Mouse (Mus musculus) cerebellum, adult 2 months (tissue): ENCODE results near the gene Tmem248. TPM values are rescaled to one million over a fixed set of nuclear protein-coding genes. Genes with fewer than 3 reads are reported as not detected.
A peak's percentile ranks its signal among the peaks of the same experiment; 100 is the strongest.

Experiments used
- DNase-seq, 2 experiments: peaks; one replicate each; pipeline ENCODE4 v3.0.0; 2021
- H3K27ac ChIP-seq: fragments of 200-500 bp; 2 replicates; pipeline ENCODE4 v1.5.1; 2012; ENCODE audit warnings: low read length, control low read depth, inconsistent platforms; ENCODE audit not compliant: insufficient read depth
- H3K27me3 ChIP-seq: fragments of 200-500 bp; 2 replicates; pipeline ENCODE4 v1.6.1; 2012; ENCODE audit warnings: inconsistent platforms, mild to moderate bottlenecking, low read length, moderate library complexity; ENCODE audit not compliant: control insufficient read depth, insufficient read depth
- H3K4me1 ChIP-seq: fragments of 200-500 bp; 2 replicates; pipeline ENCODE4 v1.6.1; 2011; ENCODE audit warnings: low read length; ENCODE audit not compliant: control insufficient read depth, insufficient read depth
- H3K4me3 ChIP-seq: fragments of 200-500 bp; replicated peaks from 2 replicates; pipeline ENCODE3; 2011; ENCODE audit warnings: mild to moderate bottlenecking, low read depth, low read length, control low read depth; ENCODE audit not compliant: insufficient read depth
- CTCF ChIP-seq: fragments of 200-500 bp; IDR thresholded peaks from 2 replicates; pipeline ENCODE4 v1.5.1; 2011; ENCODE audit warnings: low read depth, mild to moderate bottlenecking, control low read depth, low read length, moderate library complexity, borderline replicate concordance; ENCODE audit not compliant: insufficient read depth
- POLR2A ChIP-seq: fragments of 200-500 bp; IDR thresholded peaks from 2 replicates; pipeline ENCODE4 v1.6.1; 2011; ENCODE audit warnings: low read length, control low read depth, borderline replicate concordance; ENCODE audit not compliant: insufficient read depth
- WGBS: fragments of 180-500 bp; shearing (Covaris S2); methylation state at CpG from one replicate; pipeline ENCODE4 v1.1.7; 2018; 5-methylcytosine and 5-hydroxymethylcytosine counted together
- polyA plus RNA-seq: library from polyadenylated mRNA; depleted of rRNA; stranded (reverse); fragments of >200 nt; gene quantifications from 2 replicates; pipeline ENCODE4 v1.2.3, GENCODE M21; 2012

Tmem248 gene
- polyA plus RNA-seq, 1 experiment: 38.1 TPM

DNA sequence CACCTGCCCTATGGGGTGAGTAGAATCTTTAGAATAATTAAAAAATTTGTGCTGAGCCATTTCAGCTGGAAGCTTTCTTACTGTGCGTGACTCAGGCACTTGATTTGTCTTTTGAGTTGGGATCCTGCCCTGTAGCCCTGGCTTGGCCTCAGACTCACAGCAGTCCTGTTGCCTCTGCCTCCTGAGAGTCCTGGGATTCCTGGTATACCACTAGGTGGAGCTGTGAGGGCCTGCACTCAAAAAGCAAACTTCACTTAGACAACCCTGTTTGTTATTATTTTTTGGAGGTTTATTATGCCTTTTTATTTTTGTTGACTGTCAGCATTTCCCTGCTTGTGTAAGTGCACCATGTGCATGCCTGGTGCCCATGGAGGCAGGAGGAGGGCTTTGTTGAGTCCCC lies 50.4 kb downstream of the Tmem248 start:
- no peak overlapping the region for H3K27ac ChIP-seq
- peak; percentile 32 to 44 for DNase-seq
- no peaks in the 10 kb centered on the region for H3K27me3 ChIP-seq
- WGBS: 26% methylated on average over 1 of the region's 1 CpGs
- TF ChIP-seq CTCF: peak; percentile 56; the same call in 1 of the 2 replicates
- no peak for TF ChIP-seq POLR2A
- H3K4me1 ChIP-seq: no peaks in the 10 kb centered on the region; the same call in 1 of the 2 replicates
- no peak overlapping the region for H3K4me3 ChIP-seq

DNA sequence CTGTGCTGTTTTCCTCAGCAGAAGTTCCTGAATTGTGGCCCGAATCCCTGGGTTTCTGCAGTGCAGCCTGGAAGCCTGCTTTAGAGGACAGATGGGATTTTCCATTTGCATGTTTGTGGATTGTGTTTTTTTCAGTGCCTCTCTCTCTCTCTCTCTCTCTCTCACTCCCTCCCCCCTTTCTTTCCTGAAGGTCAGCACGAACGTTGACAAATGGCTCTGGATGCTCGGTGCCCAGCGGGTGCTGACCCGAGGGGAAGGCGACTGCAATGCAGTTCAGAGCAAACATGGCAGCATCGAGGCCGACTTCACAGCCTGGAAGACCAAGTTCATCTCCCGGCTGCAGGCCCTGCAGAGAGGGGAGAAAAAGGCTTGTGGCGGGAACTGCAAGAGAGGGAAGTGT lies 52.1 kb downstream of the Tmem248 start:
- no peaks in the 10 kb centered on the region; the same call in 1 of the 2 replicates for H3K4me1 ChIP-seq
- peak overlapping the region; percentile 45; the same call in 1 of the 2 replicates for H3K27ac ChIP-seq
- H3K27me3 ChIP-seq: no peaks in the 10 kb centered on the region
- no peak overlapping the region for H3K4me3 ChIP-seq
- DNase-seq: peak in 1 of 2 experiments; percentile 26
- WGBS: 66% methylated on average over 11 of the region's 11 CpGs
- TF ChIP-seq CTCF (no peak), POLR2A (no peak)

DNA sequence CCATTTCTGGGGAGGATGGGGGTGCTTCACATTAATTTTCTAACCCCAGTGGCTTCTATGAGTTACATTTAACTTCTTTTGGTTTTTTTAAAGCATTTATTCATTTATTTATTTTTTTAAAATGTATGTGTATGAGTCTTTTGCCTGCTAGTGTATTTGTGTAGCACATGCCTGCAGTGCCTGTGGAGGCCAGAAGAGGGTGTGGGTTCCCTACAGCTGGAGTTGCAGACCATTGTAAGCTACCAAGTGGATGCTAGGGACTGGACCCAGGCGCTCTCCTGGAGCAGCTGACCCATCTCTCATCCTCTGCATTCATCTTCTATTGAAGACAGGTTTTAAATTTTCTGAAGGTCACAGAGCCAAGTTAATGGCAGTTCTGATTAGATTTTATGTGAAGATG lies 55.5 kb downstream of the Tmem248 start:
- WGBS: 97% methylated on average over 1 of the region's 1 CpGs
- H3K4me3 ChIP-seq: no peak overlapping the region
- H3K4me1 ChIP-seq: no peaks in the 10 kb centered on the region; the same call in 1 of the 2 replicates
- no peak for DNase-seq
- H3K27me3 ChIP-seq: no peaks in the 10 kb centered on the region
- TF ChIP-seq POLR2A (no peak), CTCF (peak; percentile 41; the same call in 1 of the 2 replicates)
- no peak overlapping the region for H3K27ac ChIP-seq

DNA sequence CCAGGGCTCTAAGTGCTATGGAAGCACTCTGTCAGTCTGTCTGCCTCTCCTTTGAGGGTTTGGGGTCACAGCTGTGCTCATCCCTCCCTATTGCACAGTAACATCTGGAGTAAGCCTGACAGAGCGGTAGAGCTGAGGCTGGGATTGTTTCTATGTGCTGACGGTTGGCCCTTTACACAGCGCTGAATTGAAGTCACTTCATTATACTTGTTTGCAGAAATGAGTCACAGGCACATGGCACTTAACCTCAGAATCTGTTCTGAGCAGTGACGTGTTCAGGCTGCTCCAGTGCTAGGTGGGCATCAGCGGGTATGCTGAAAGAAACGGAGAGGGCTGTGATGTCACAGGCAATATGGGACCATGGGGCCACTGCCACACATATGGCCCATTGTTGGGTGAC lies 56.2 kb downstream of the Tmem248 start:
- TF ChIP-seq CTCF (no peak), POLR2A (no peak)
- H3K27ac ChIP-seq: no peak overlapping the region
- no peak for DNase-seq
- H3K4me3 ChIP-seq: no peak overlapping the region
- H3K27me3 ChIP-seq: no peaks in the 10 kb centered on the region
- WGBS: 93% methylated on average over 6 of the region's 6 CpGs
- H3K4me1 ChIP-seq: no peaks in the 10 kb centered on the region; the same call in 1 of the 2 replicates

DNA sequence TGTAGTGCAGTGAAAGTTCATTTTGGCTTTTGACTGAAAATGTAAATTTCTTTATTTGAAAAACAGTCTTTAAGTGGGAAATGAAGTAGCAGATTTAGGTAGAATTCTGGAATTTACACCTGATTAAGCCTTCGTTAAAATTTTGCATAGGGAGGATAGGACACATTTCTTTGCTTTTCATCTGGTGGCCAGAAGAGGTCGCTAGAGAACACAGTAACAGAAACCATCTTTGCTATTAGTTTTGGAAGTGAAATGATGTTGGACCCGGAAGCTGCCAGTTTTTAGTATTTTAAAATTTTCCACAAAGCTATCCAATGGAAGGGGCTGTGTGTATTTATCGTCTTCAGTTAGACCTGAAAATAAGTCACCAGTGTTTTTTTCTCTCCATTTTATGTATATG lies 58.6 kb downstream of the Tmem248 start:
- peak; percentile 50 to 56 for DNase-seq
- Histone ChIP-seq H3K4me1 (no peaks in the 10 kb centered on the region), H3K4me3 (no peak overlapping the region), H3K27ac (no peak overlapping the region), H3K27me3 (no peaks in the 10 kb centered on the region)
- TF ChIP-seq POLR2A (no peak), CTCF (peak; percentile 43; the same call in 1 of the 2 replicates)
- WGBS: 24% methylated on average over 4 of the region's 4 CpGs

DNA sequence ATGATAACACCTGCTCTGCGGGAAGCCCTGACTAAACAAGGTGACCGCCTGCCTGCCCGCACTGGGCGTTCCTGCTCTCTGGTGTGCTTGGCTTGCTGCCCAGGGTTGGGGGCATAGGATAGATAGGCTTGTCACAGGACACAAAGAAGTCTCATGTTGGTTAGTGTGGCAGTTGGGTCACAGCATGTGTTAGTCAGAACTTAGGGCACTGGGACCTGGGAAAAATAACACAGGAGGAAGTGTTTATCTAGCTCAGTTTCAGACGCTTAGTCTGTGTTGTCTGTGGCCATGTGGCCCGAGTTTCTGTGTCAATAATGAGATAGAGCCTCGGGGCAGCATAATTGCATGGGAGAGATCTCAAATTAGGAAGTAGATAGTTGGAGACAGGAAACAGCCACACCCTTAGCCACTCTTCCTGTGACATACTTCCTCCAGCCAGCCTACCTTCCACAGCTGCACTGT lies 61.2 kb downstream of the Tmem248 start:
- TF ChIP-seq CTCF (no peak), POLR2A (no peak)
- 52% methylated on average over 7 of the region's 7 CpGs for WGBS

DNA sequence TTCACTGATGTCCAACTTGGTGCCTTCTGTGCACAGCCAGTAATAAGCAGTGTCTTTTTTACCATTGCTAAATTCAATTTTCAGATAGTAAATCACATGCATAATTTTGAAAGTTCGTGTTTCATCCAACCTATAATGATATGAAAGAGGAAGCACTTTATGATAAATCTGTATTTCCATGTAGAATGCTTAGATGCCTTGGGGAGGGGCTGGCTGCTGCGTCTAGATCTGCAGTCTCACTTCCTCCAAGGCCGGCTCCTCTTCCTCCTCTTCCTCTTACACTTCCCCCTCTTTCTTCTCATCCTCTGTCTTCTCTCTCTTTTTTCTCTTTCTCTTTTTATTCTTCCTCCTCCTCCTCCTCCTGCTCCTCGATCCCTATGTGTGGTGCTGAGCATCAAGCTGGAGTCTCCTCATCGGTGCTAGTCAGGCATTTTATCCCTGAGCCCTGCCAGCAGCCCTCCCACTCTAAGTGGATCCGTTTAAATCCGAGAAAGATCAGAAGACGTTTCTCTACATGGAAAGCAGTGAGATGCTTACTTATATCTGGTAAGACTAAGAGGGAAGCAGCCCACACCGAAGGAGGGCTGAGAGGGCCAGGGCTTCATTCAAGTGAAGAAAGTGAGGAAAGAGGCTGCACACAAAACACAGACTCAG lies 66.3 kb downstream of the Tmem248 start:
- Histone ChIP-seq H3K27ac (no peak overlapping the region), H3K4me1 (no peaks in the 10 kb centered on the region), H3K27me3 (no peaks in the 10 kb centered on the region), H3K4me3 (no peak overlapping the region)
- 97% methylated on average over 9 of the region's 9 CpGs for WGBS
- no peak for DNase-seq
- no peak for TF ChIP-seq POLR2A
- no peak for TF ChIP-seq CTCF

More for the DNA sequence above, 61.2 kb downstream of the Tmem248 start:
- Histone ChIP-seq H3K27me3 (no peaks in the 10 kb centered on the region), H3K27ac (no peak overlapping the region), H3K4me1 (no peaks in the 10 kb centered on the region), H3K4me3 (no peak overlapping the region)
- no peak for DNase-seq

DNA sequence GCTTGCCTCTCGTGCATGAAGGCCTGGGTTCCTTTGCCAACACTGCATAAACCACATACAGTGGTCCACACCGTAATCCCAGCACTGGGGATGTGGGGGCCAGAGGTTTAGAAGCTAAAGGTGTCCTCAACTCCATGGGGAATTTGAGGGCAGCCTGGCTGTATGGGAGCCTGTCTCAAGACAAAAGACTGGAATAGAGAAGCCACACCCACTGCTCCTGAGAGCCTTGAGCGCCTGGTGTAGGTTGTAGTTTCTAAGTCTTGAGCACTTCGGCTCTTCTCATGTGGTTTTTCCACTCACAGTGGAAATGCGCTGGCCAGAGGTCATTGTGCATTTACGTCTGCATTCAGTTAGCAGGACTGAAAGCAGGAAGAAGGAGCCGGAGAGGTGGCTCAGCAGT lies 71.2 kb downstream of the Tmem248 start:
- no peak for DNase-seq
- Histone ChIP-seq H3K4me1 (peaks cover 6% of the 10 kb centered on the region; the same call in 1 of the 2 replicates), H3K4me3 (no peak overlapping the region), H3K27me3 (no peaks in the 10 kb centered on the region), H3K27ac (no peak overlapping the region)
- TF ChIP-seq CTCF: no peak
- TF ChIP-seq POLR2A: no peak
- 95% methylated on average over 7 of the region's 7 CpGs for WGBS
